Mouse (Mus musculus): Measurements from ENCODE around the gene Lpar3. TPM values are rescaled to one million over a fixed set of nuclear protein-coding genes. Genes with fewer than 3 reads are reported as not detected.
A peak's percentile ranks its signal among the peaks of the same experiment; 100 is the strongest.
"Not testable (repeated sequence)": the region's sequence is repeated elsewhere in the genome, so short reads cannot be mapped to it uniquely, and the experiment has no call there.

Lpar3 gene
- total RNA-seq, 2 experiments from 2014 or later, result not detected

GRCm38 (mm10) chr3:146206635-146207034 is 14.1 kb upstream of the Lpar3 start:
- no peak for ATAC-seq (replicated peaks; ENCODE audit: poor library complexity, severe bottlenecking)

GRCm38 (mm10) chr3:146207440-146207839 is 13.3 kb upstream of the Lpar3 start:
- ATAC-seq (replicated peaks; ENCODE audit: poor library complexity, severe bottlenecking), result no peak

- ATAC-seq (replicated peaks; ENCODE audit: poor library complexity, severe bottlenecking), result not testable (repeated sequence)
These were observed 11.0 kb upstream of the Lpar3 start for GRCm38 (mm10) chr3:146209759-146210158.

- ATAC-seq (replicated peaks; ENCODE audit: poor library complexity, severe bottlenecking), result peak; percentile 68
These were observed 9.5 kb upstream of the Lpar3 start for GRCm38 (mm10) chr3:146211141-146211747.

GRCm38 (mm10) chr3:146211964-146212363 is 8.8 kb upstream of the Lpar3 start:
- peak; percentile 27 for ATAC-seq (replicated peaks; ENCODE audit: poor library complexity, severe bottlenecking)

GRCm38 (mm10) chr3:146213336-146213735 is 7.4 kb upstream of the Lpar3 start:
- ATAC-seq (replicated peaks; ENCODE audit: poor library complexity, severe bottlenecking), result peak; percentile 23; the same call in 1 of the 2 replicates

- peak; percentile 57 for ATAC-seq (replicated peaks; ENCODE audit: poor library complexity, severe bottlenecking)
These were observed 4.2 kb upstream of the Lpar3 start for GRCm38 (mm10) chr3:146216561-146216960.

- ATAC-seq (replicated peaks; ENCODE audit: poor library complexity, severe bottlenecking), result peak; percentile 21; the same call in 1 of the 2 replicates
These were observed 3.5 kb downstream of the Lpar3 start for GRCm38 (mm10) chr3:146224271-146224670.

- peak; percentile 20; the same call in 1 of the 2 replicates for ATAC-seq (replicated peaks; ENCODE audit: poor library complexity, severe bottlenecking)
These were observed 4.4 kb downstream of the Lpar3 start for GRCm38 (mm10) chr3:146225061-146225761.

- no peak for ATAC-seq (replicated peaks; ENCODE audit: poor library complexity, severe bottlenecking)
These were observed 6.7 kb downstream of the Lpar3 start for GRCm38 (mm10) chr3:146227427-146227826.

GRCm38 (mm10) chr3:146228559-146229310 is 8.0 kb downstream of the Lpar3 start:
- peak; percentile 77 for ATAC-seq (replicated peaks; ENCODE audit: poor library complexity, severe bottlenecking)

GRCm38 (mm10) chr3:146232708-146233107 is 11.9 kb downstream of the Lpar3 start:
- no peak for ATAC-seq (replicated peaks; ENCODE audit: poor library complexity, severe bottlenecking)

GRCm38 (mm10) chr3:146233741-146234140 is 13.0 kb downstream of the Lpar3 start:
- ATAC-seq (replicated peaks; ENCODE audit: poor library complexity, severe bottlenecking), result no peak

- peak; percentile 83 for ATAC-seq (replicated peaks; ENCODE audit: poor library complexity, severe bottlenecking)
These were observed 13.8 kb downstream of the Lpar3 start for GRCm38 (mm10) chr3:146234530-146234929.

GRCm38 (mm10) chr3:146236280-146236679 is 15.5 kb downstream of the Lpar3 start:
- no peak for ATAC-seq (replicated peaks; ENCODE audit: poor library complexity, severe bottlenecking)

GRCm38 (mm10) chr3:146237676-146238075 is 16.9 kb downstream of the Lpar3 start:
- no peak for ATAC-seq (replicated peaks; ENCODE audit: poor library complexity, severe bottlenecking)

GRCm38 (mm10) chr3:146244630-146245029 is 23.9 kb downstream of the Lpar3 start:
- peak; percentile 76 for ATAC-seq (replicated peaks; ENCODE audit: poor library complexity, severe bottlenecking)

- ATAC-seq (replicated peaks; ENCODE audit: poor library complexity, severe bottlenecking), result no peak
These were observed 25.8 kb downstream of the Lpar3 start for GRCm38 (mm10) chr3:146246557-146246956.

GRCm38 (mm10) chr3:146246992-146247391 is 26.2 kb downstream of the Lpar3 start:
- ATAC-seq (replicated peaks; ENCODE audit: poor library complexity, severe bottlenecking), result no peak

- no peak for ATAC-seq (replicated peaks; ENCODE audit: poor library complexity, severe bottlenecking)
These were observed 29.1 kb downstream of the Lpar3 start for GRCm38 (mm10) chr3:146249895-146250294.

GRCm38 (mm10) chr3:146251771-146252170 is 31.0 kb downstream of the Lpar3 start:
- no peak for ATAC-seq (replicated peaks; ENCODE audit: poor library complexity, severe bottlenecking)
